Mouse (Mus musculus) small intestine, adult 2 months (tissue): ENCODE measurements around the gene Cd109. TPM values are rescaled to one million over a fixed set of nuclear protein-coding genes. Genes with fewer than 3 reads are reported as not detected.

Experiments
- H3K27ac ChIP-seq: fragments of 200-500 bp; 2 replicates; pipeline ENCODE4 v1.5.1; 2012; ENCODE audit warnings: low read depth, low read length, control low read depth, inconsistent platforms; ENCODE audit not compliant: insufficient read depth
- H3K27me3 ChIP-seq: fragments of 200-500 bp; 2 replicates; pipeline ENCODE4 v1.6.1; 2012; ENCODE audit warnings: mild to moderate bottlenecking, moderate library complexity, low read length, inconsistent platforms; ENCODE audit not compliant: control insufficient read depth, insufficient read depth
- H3K36me3 ChIP-seq: fragments of 200-500 bp; 2 replicates; pipeline ENCODE4 v1.6.1; 2012; ENCODE audit warnings: mild to moderate bottlenecking, low read length, control low read depth, inconsistent platforms; ENCODE audit not compliant: control insufficient read depth, insufficient read depth
- H3K4me1 ChIP-seq: fragments of 200-500 bp; 2 replicates; pipeline ENCODE4 v1.6.1; 2012; ENCODE audit warnings: low read length, inconsistent platforms, mixed read lengths; ENCODE audit not compliant: control insufficient read depth, insufficient read depth, insufficient read length
- H3K4me3 ChIP-seq: fragments of 200-500 bp; 2 replicates; pipeline ENCODE4 v1.5.1; 2012; ENCODE audit warnings: low read depth, mild to moderate bottlenecking, control low read depth, inconsistent platforms, low read length, moderate library complexity
- CTCF ChIP-seq: fragments of 200-500 bp; IDR thresholded peaks from 2 replicates; pipeline ENCODE4 v1.5.1; 2012; ENCODE audit warnings: low read depth, mild to moderate bottlenecking, control low read depth, inconsistent platforms, low read length, moderate library complexity, mixed read lengths; ENCODE audit not compliant: insufficient replicate concordance, insufficient read length; ENCODE audit errors: extremely low read depth
- POLR2A ChIP-seq: fragments of 200-500 bp; IDR thresholded peaks from 2 replicates; pipeline ENCODE4 v1.6.1; 2012; ENCODE audit warnings: low read depth, mild to moderate bottlenecking, control low read depth, inconsistent platforms, low read length, moderate library complexity
- whole genome bisulfite sequencing: fragments of 180-500 bp; shearing (Covaris S2); methylation state at CpG from one replicate; pipeline ENCODE4 v1.1.7; 2018; 5-methylcytosine and 5-hydroxymethylcytosine counted together
- polyA plus RNA-seq: library from polyadenylated mRNA; depleted of rRNA; stranded (reverse); fragments of >200 nt; gene quantifications from 2 replicates; pipeline ENCODE4 v1.2.3, GENCODE M21; 2012

Cd109 gene
- polyA plus RNA-seq, 1 experiment = 0.25 TPM

- H3K4me1 ChIP-seq = peaks cover 17% of the 10 kb centered on the region; the same call in 1 of the 2 replicates
- H3K27me3 ChIP-seq = no peaks in the 10 kb centered on the region
- TF ChIP-seq CTCF = no peak
- no peak for TF ChIP-seq POLR2A
- 39% methylated on average over 10 of the region's 10 CpGs for WGBS
- H3K27ac ChIP-seq = peak overlapping the region; percentile 44
- no peaks in the 10 kb centered on the region for H3K36me3 ChIP-seq
- H3K4me3 ChIP-seq = no peak overlapping the region
Measured at GRCm38 (mm10) chr9:78588411-78589033, 26.8 kb upstream of the Cd109 start.

GRCm38 (mm10) chr9:78590471-78590870 lies 24.9 kb upstream of the Cd109 start:
- H3K27ac ChIP-seq = no peak overlapping the region
- no peak overlapping the region for H3K4me3 ChIP-seq
- H3K27me3 ChIP-seq = no peaks in the 10 kb centered on the region
- TF ChIP-seq CTCF (no peak), POLR2A (no peak)
- H3K4me1 ChIP-seq = peaks cover 7% of the 10 kb centered on the region; the same call in 1 of the 2 replicates
- no peaks in the 10 kb centered on the region for H3K36me3 ChIP-seq
- WGBS = 100% methylated on average over 2 of the region's 2 CpGs

- 46% methylated on average over 3 of the region's 3 CpGs for WGBS
- Histone ChIP-seq H3K27me3 (no peaks in the 10 kb centered on the region), H3K27ac (no peak overlapping the region), H3K4me1 (no peaks in the 10 kb centered on the region), H3K36me3 (no peaks in the 10 kb centered on the region), H3K4me3 (no peak overlapping the region)
- TF ChIP-seq POLR2A (no peak), CTCF (no peak)
Measured at GRCm38 (mm10) chr9:78595257-78595656, 20.1 kb upstream of the Cd109 start.

- H3K27ac ChIP-seq = no peak overlapping the region
- TF ChIP-seq CTCF (no peak), POLR2A (no peak)
- no peaks in the 10 kb centered on the region for H3K27me3 ChIP-seq
- WGBS = 88% methylated on average over 18 of the region's 18 CpGs
- no peaks in the 10 kb centered on the region for H3K36me3 ChIP-seq
- no peaks in the 10 kb centered on the region for H3K4me1 ChIP-seq
- H3K4me3 ChIP-seq = no peak overlapping the region
Measured at GRCm38 (mm10) chr9:78595769-78596555, 19.4 kb upstream of the Cd109 start.

- Histone ChIP-seq H3K36me3 (no peaks in the 10 kb centered on the region), H3K27me3 (no peaks in the 10 kb centered on the region), H3K27ac (no peak overlapping the region), H3K4me1 (no peaks in the 10 kb centered on the region), H3K4me3 (no peak overlapping the region)
- 3% methylated on average over 5 of the region's 5 CpGs for WGBS
- TF ChIP-seq POLR2A = no peak
Measured at GRCm38 (mm10) chr9:78596834-78597233, 18.5 kb upstream of the Cd109 start.

- H3K27me3 ChIP-seq = no peaks in the 10 kb centered on the region
- WGBS = 25% methylated on average over 5 of the region's 5 CpGs
- no peaks in the 10 kb centered on the region for H3K36me3 ChIP-seq
- no peak overlapping the region for H3K4me3 ChIP-seq
- H3K4me1 ChIP-seq = no peaks in the 10 kb centered on the region
- no peak for TF ChIP-seq CTCF
- TF ChIP-seq POLR2A = no peak
- H3K27ac ChIP-seq = no peak overlapping the region
Measured at GRCm38 (mm10) chr9:78599927-78600326, 15.4 kb upstream of the Cd109 start.

- no peaks in the 10 kb centered on the region for H3K36me3 ChIP-seq
- H3K4me1 ChIP-seq = no peaks in the 10 kb centered on the region
- H3K27me3 ChIP-seq = no peaks in the 10 kb centered on the region
- 65% methylated on average over 4 of the region's 4 CpGs for whole genome bisulfite sequencing
- no peak overlapping the region for H3K4me3 ChIP-seq
- no peak overlapping the region for H3K27ac ChIP-seq
- TF ChIP-seq CTCF = peak; percentile 43; the same call in 1 of the 2 replicates
- TF ChIP-seq POLR2A = no peak
Measured at GRCm38 (mm10) chr9:78601046-78601730, 14.2 kb upstream of the Cd109 start.
